Comparison of ENCODE assay signal across 8 mouse cellular contexts in genomic region chr1:88007692-88008210, GRCm38 (mm10). TPM values are rescaled to one million over a fixed set of nuclear protein-coding genes. Genes with fewer than 3 reads are reported as not detected.
A peak's percentile ranks its signal among the peaks of the same experiment; 100 is the strongest.
DNase-seq lines count a peak whose midpoint lies in the region; ATAC-seq and TF ChIP-seq lines count a peak whose summit lies in the region.

No protein-coding gene starts in this region.

- DNase-seq in lung, embryonic 14.5 days, result no peak
- DNase-seq in lung, adult 18-20 months, result no peak
- DNase-seq in large intestine, adult 2 months (ENCODE audit: low read depth, low spot score), result peak; percentile 2
- DNase-seq in yolk sac, embryonic 10.5 days (ENCODE audit: low spot score), result no peak
- DNase-seq in gastrocnemius, postnatal 36 days, result no peak
- no peak for DNase-seq in kidney, adult 8-10 months

- peak overlapping the region; percentile 87 for H3K27ac ChIP-seq in lung, embryonic 14.5 days (ENCODE audit: low read depth)
- H3K27ac ChIP-seq in embryonic facial prominence, embryonic 13.5 days, result peak overlapping the region; percentile 95
- H3K27ac ChIP-seq in olfactory bulb, adult 2 months (ENCODE audit: insufficient read depth, low read depth, low read length), result peak overlapping the region; percentile 84

- 3% methylated on average over 5 of the region's 5 CpGs for WGBS in lung, embryonic 14.5 days
- WGBS in embryonic facial prominence, embryonic 13.5 days, result 3% methylated on average over 5 of the region's 5 CpGs
- under 1% methylated on average over 5 of the region's 5 CpGs for WGBS in large intestine, adult 2 months
- 0% methylated on average over 5 of the region's 5 CpGs for WGBS in olfactory bulb, adult 2 months

- peaks cover 14% of the 10 kb centered on the region for H3K36me3 ChIP-seq in lung, embryonic 14.5 days (ENCODE audit: insufficient read depth)
- peaks cover 27% of the 10 kb centered on the region for H3K36me3 ChIP-seq in embryonic facial prominence, embryonic 13.5 days

- TF ChIP-seq POLR2A in olfactory bulb, adult 2 months (IDR thresholded peaks at IDR 0.05; ENCODE audit: insufficient read depth, low read depth, low read length), result no peak

- no peaks in the 10 kb centered on the region for H3K27me3 ChIP-seq in lung, embryonic 14.5 days (ENCODE audit: insufficient read depth, low read length)
- H3K27me3 ChIP-seq in embryonic facial prominence, embryonic 13.5 days, result no peaks in the 10 kb centered on the region

- H3K4me2 ChIP-seq in lung, embryonic 14.5 days, result peak overlapping the region; percentile 58
- H3K4me2 ChIP-seq in embryonic facial prominence, embryonic 13.5 days, result peak overlapping the region; percentile 66

- H3K9ac ChIP-seq in lung, embryonic 14.5 days, result peak overlapping the region; percentile 80
- peak overlapping the region; percentile 95 for H3K9ac ChIP-seq in embryonic facial prominence, embryonic 13.5 days

- ATAC-seq in lung, embryonic 14.5 days (ENCODE audit: insufficient read depth), result peak; percentile 67
- no peak for ATAC-seq in embryonic facial prominence, embryonic 13.5 days (ENCODE audit: insufficient number of reproducible peaks, insufficient read depth, low FRiP score, low TSS enrichment, low read depth)

- H3K9me3 ChIP-seq in lung, embryonic 14.5 days (ENCODE audit: low read depth, low read length), result no peaks in the 10 kb centered on the region
- H3K9me3 ChIP-seq in embryonic facial prominence, embryonic 13.5 days, result no peaks in the 10 kb centered on the region

- intact Hi-C loops in gastrocnemius, postnatal 36 days (cut with DNase I), result no loop called here

- H3K4me1 ChIP-seq in lung, embryonic 14.5 days (ENCODE audit: insufficient read depth), result no peaks in the 10 kb centered on the region
- peaks cover 20% of the 10 kb centered on the region for H3K4me1 ChIP-seq in embryonic facial prominence, embryonic 13.5 days
- H3K4me1 ChIP-seq in olfactory bulb, adult 2 months (ENCODE audit: control insufficient read depth, insufficient read depth, low read length), result peaks cover 3% of the 10 kb centered on the region; the same call in 1 of the 2 replicates

- no peak for TF ChIP-seq CTCF in lung, embryonic 14.5 days (IDR thresholded peaks at IDR 0.05; ENCODE audit: low read depth)
- no peak for TF ChIP-seq CTCF in olfactory bulb, adult 2 months (IDR thresholded peaks at IDR 0.05; ENCODE audit: insufficient read depth, low read depth, low read length)

- H3K4me3 ChIP-seq in lung, embryonic 14.5 days (ENCODE audit: low read depth, low read length), result peak overlapping the region; percentile 52
- peak overlapping the region; percentile 69 for H3K4me3 ChIP-seq in embryonic facial prominence, embryonic 13.5 days
- peak overlapping the region; percentile 69 for H3K4me3 ChIP-seq in olfactory bulb, adult 2 months (ENCODE audit: insufficient read depth, low read depth, low read length)

RNA-seq across cellular contexts. Expression of gene Usp40, which starts 0.6 kb away (rescaled TPM):
- polyA plus RNA-seq in lung, embryonic 14.5 days (2014; fragmentation: Nextera tagmentation; extraction: Ambion mirVana), result 35.6 and 36.7 TPM in 2 replicates
- polyA plus RNA-seq in embryonic facial prominence, embryonic 13.5 days (2015; fragmentation: Nextera tagmentation; extraction: Ambion mirVana), result 52.3 and 54.0 TPM in 2 replicates
- 6.0 and 10.4 TPM in 2 replicates for polyA plus RNA-seq in large intestine, adult 2 months (2012; rRNA removed)
- polyA plus RNA-seq in olfactory bulb, adult 2 months (2012; ENCODE audit: insufficient read depth, insufficient read length, low replicate concordance, missing spikeins), result not detected in 2 replicates
- total RNA-seq in gastrocnemius, postnatal 36 days (2021), result 10 to 100 TPM in 1 of 2 experiments, 1 to 10 TPM in 1; 7.1 to 10.0 TPM

RNA-seq across cellular contexts. Expression of gene Ugt1a10, which starts 47.4 kb away (rescaled TPM):
- not detected in 2 replicates for polyA plus RNA-seq in lung, embryonic 14.5 days (2014; fragmentation: Nextera tagmentation; extraction: Ambion mirVana)
- not detected in 2 replicates for polyA plus RNA-seq in embryonic facial prominence, embryonic 13.5 days (2015; fragmentation: Nextera tagmentation; extraction: Ambion mirVana)
- polyA plus RNA-seq in large intestine, adult 2 months (2012; rRNA removed), result 0.24 and 0.67 TPM in 2 replicates
- not detected in 2 replicates for polyA plus RNA-seq in olfactory bulb, adult 2 months (2012; ENCODE audit: insufficient read depth, insufficient read length, low replicate concordance, missing spikeins)
- not detected for total RNA-seq in gastrocnemius, postnatal 36 days (2021)
